Mouse (Mus musculus) liver, adult 2 months (tissue): ENCODE data around the gene Rpl19.

Experiments
- CTCF ChIP-seq: fragments of 200-500 bp; IDR thresholded peaks from 2 replicates; pipeline ENCODE4 v1.5.1; 2011; ENCODE audit warnings: low read depth, low read length, control low read depth
- POLR2A ChIP-seq: fragments of 200-500 bp; IDR thresholded peaks from 2 replicates; pipeline ENCODE4 v1.6.1; 2011; ENCODE audit warnings: low read length, control low read depth; ENCODE audit not compliant: insufficient read depth; ENCODE audit errors: extremely low read depth

DNA sequence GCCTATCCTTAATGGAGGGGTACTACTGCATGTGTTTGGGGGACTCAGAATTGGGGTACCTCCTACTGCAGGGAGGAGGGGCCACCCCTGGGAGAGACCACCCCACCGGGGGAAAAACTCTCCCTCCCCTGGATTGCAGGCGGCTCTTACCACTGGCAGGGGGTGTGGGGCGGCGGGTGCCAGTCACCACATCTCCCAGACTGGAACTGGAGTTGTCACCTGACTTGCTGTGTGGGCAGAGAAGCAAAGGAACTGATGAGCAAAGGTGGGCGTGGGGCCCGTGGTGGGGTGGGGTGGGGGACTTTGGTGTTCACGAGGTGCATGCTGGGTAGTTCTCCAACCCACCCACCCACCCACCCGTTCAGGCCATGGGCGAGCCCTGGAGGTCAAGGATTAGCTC is 14.8 kb upstream of the Rpl19 start:
- no peak for TF ChIP-seq POLR2A
- no peak for TF ChIP-seq CTCF
